8 mouse cellular contexts compared by ENCODE assay signal in the genomic region with DNA sequence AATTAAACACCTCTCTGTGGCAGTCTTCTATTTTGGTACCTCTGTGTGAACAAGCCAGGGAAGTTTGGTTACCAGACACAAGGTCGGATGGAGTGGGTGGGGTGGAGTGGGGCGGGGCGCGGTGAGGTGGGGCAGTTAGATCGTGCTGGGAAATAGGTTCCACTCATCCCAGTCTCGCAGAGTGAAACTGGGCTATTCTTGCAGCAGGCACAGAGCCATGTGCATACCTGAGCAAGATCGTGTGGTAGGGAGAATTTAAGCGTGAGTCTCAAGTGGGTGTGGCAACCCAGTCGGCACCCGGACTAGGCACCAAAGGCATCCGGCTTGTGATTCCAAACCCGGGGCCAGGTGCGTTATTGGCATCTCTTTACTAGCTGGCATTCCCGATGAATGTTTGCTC. TPM values are rescaled to one million over a fixed set of nuclear protein-coding genes. Genes with fewer than 3 reads are reported as not detected.
DNase-seq lines count a peak whose midpoint lies in the region; ATAC-seq lines count a peak whose summit lies in the region.

No protein-coding gene starts in this region.

- H3K9me3 ChIP-seq in hindbrain, embryonic 16.5 days (ENCODE audit: control insufficient read depth, low read length): no peaks in the 10 kb centered on the region

- 3% methylated on average over 14 of the region's 14 CpGs for WGBS in hindbrain, embryonic 16.5 days

- ATAC-seq in frontal cortex, adult (ENCODE audit: low TSS enrichment): peak; percentile 17; the same call in 1 of the 2 replicates
- peak; percentile 52; the same call in 1 of the 2 replicates for ATAC-seq in hindbrain, embryonic 16.5 days
- peak; percentile 12 for ATAC-seq in megakaryocyte progenitor cell, adult 5-6 weeks (replicated peaks; ENCODE audit: poor library complexity)
- no peak for ATAC-seq in granulocyte monocyte progenitor cell, adult 5-6 weeks (replicated peaks; ENCODE audit: poor library complexity, severe bottlenecking)

- no peak overlapping the region for H3K27ac ChIP-seq in hindbrain, embryonic 16.5 days (ENCODE audit: low read depth, low read length)

- peaks cover 9% of the 10 kb centered on the region for H3K27me3 ChIP-seq in hindbrain, embryonic 16.5 days (replicated peaks; ENCODE audit: control insufficient read depth, insufficient read depth, low read length)

- H3K4me2 ChIP-seq in hindbrain, embryonic 16.5 days (ENCODE audit: low read length): peak overlapping the region; percentile 89

- peaks cover 8% of the 10 kb centered on the region for H3K4me1 ChIP-seq in hindbrain, embryonic 16.5 days (ENCODE audit: control insufficient read depth, insufficient read depth, low read depth, low read length)

- DNase-seq in frontal cortex, postnatal 36 days (ENCODE audit: low spot score in 2 of 2): no peak
- peak; percentile 16 for DNase-seq in urinary bladder, postnatal 25 days (ENCODE audit: low spot score)
- no peak for DNase-seq in urinary bladder, postnatal 10 days (ENCODE audit: low spot score)
- no peak for DNase-seq in cerebellum, adult 9-10 months

- peak overlapping the region; percentile 70 for H3K9ac ChIP-seq in hindbrain, embryonic 16.5 days (ENCODE audit: low read depth, low read length)

- no peaks in the 10 kb centered on the region for H3K36me3 ChIP-seq in hindbrain, embryonic 16.5 days (ENCODE audit: control insufficient read depth, insufficient read depth, low read length)

- peak overlapping the region; percentile 62 for H3K4me3 ChIP-seq in hindbrain, embryonic 16.5 days (ENCODE audit: low read length)

RNA-seq across cellular contexts. Expression of gene Dennd2c, which starts 0.5 kb away (rescaled TPM):
- 1.0 and 1.5 TPM in 2 replicates for polyA plus RNA-seq in hindbrain, embryonic 16.5 days (2015; fragmentation: Nextera tagmentation; extraction: Ambion mirVana)
- 1.1 and 1.4 TPM in 2 replicates for total RNA-seq in megakaryocyte progenitor cell, adult 5-6 weeks (2015)
- 0.54 and 1.1 TPM in 2 replicates for total RNA-seq in megakaryocyte progenitor cell, adult 5-6 weeks (2017)
- 0.94 and 4.1 TPM in 2 replicates for total RNA-seq in granulocyte monocyte progenitor cell, adult 5-6 weeks (2014; fragmentation: Nextera tagmentation)
- total RNA-seq in granulocyte monocyte progenitor cell, adult 5-6 weeks (2017): 0.82 and 1.5 TPM in 2 replicates

RNA-seq across cellular contexts. Expression of gene Ampd1, which starts 28.1 kb away (rescaled TPM):
- 1.2 TPM in 1 of 2 replicates, not detected in the other for polyA plus RNA-seq in hindbrain, embryonic 16.5 days (2015; fragmentation: Nextera tagmentation; extraction: Ambion mirVana)
- total RNA-seq in megakaryocyte progenitor cell, adult 5-6 weeks (2015): not detected in 2 replicates
- not detected in 2 replicates for total RNA-seq in megakaryocyte progenitor cell, adult 5-6 weeks (2017)
- total RNA-seq in granulocyte monocyte progenitor cell, adult 5-6 weeks (2014; fragmentation: Nextera tagmentation): not detected in 2 replicates
- total RNA-seq in granulocyte monocyte progenitor cell, adult 5-6 weeks (2017): not detected in 2 replicates

RNA-seq across cellular contexts. Expression of gene Nras, which starts 43.8 kb away (rescaled TPM):
- 78.9 and 97.5 TPM in 2 replicates for polyA plus RNA-seq in hindbrain, embryonic 16.5 days (2015; fragmentation: Nextera tagmentation; extraction: Ambion mirVana)
- 65.6 and 65.7 TPM in 2 replicates for total RNA-seq in megakaryocyte progenitor cell, adult 5-6 weeks (2015)
- 60.8 and 77.7 TPM in 2 replicates for total RNA-seq in megakaryocyte progenitor cell, adult 5-6 weeks (2017)
- total RNA-seq in granulocyte monocyte progenitor cell, adult 5-6 weeks (2014; fragmentation: Nextera tagmentation): 55.9 and 90.5 TPM in 2 replicates
- 69.0 and 97.7 TPM in 2 replicates for total RNA-seq in granulocyte monocyte progenitor cell, adult 5-6 weeks (2017)
